Mouse (Mus musculus) heart, embryonic 12.5 days (tissue): Measurements from ENCODE around the gene Ttll6. TPM values are rescaled to one million over a fixed set of nuclear protein-coding genes. Genes with fewer than 3 reads are reported as not detected.

Source experiments
- ATAC-seq: fragments of 200-750 bp; cut with Nextera tagmentation; 2 replicates; pipeline ENCODE4 v1.8.0; 2017; ENCODE audit warnings: moderate TSS enrichment, moderate library complexity; ENCODE audit not compliant: insufficient number of reproducible peaks, low FRiP score
- H3K27ac ChIP-seq: fragments of 300-500 bp; sonication (generic); 2 replicates; pipeline ENCODE4 v1.5.1; 2016; ENCODE audit warnings: mild to moderate bottlenecking, moderate library complexity; ENCODE audit not compliant: poor library complexity, severe bottlenecking
- H3K27me3 ChIP-seq: fragments of 300-500 bp; sonication (generic); replicated peaks from 2 replicates; pipeline ENCODE4 v1.6.1; 2016; ENCODE audit warnings: mild to moderate bottlenecking, moderate library complexity
- H3K36me3 ChIP-seq: fragments of 300-500 bp; sonication (generic); 2 replicates; pipeline ENCODE4 v1.6.1; 2016; ENCODE audit warnings: mild to moderate bottlenecking, moderate library complexity
- H3K4me1 ChIP-seq: fragments of 300-500 bp; sonication (generic); replicated peaks from 2 replicates; pipeline ENCODE4 v1.6.1; 2016; ENCODE audit warnings: mild to moderate bottlenecking
- H3K4me2 ChIP-seq: fragments of 300-500 bp; sonication (generic); 2 replicates; pipeline ENCODE4 v1.6.1; 2016; ENCODE audit warnings: mild to moderate bottlenecking, moderate library complexity
- H3K4me3 ChIP-seq: fragments of 300-500 bp; sonication (generic); 2 replicates; pipeline ENCODE4 v1.5.1; 2016; ENCODE audit warnings: mild to moderate bottlenecking
- H3K9ac ChIP-seq: fragments of 300-500 bp; sonication (generic); 2 replicates; pipeline ENCODE4 v1.6.1; 2016; ENCODE audit warnings: mild to moderate bottlenecking, moderate library complexity
- H3K9me3 ChIP-seq: fragments of 300-500 bp; sonication (generic); replicated peaks from 2 replicates; pipeline ENCODE4 v1.6.1; 2016; ENCODE audit warnings: mild to moderate bottlenecking, moderate library complexity
- WGBS: fragments of 180-500 bp; shearing (Covaris S2); methylation state at CpG from one replicate; pipeline ENCODE4 v1.1.7; 2016; 5-methylcytosine and 5-hydroxymethylcytosine counted together
- polyA plus RNA-seq: library from polyadenylated mRNA; unstranded; fragments of >200 nt; fragmentation: Nextera tagmentation; extraction: Ambion mirVana; gene quantifications from 2 replicates; pipeline ENCODE4 v1.2.1, GENCODE M21; 2016

The Ttll6 gene
- polyA plus RNA-seq, 1 experiment from 2014 or later, result not detected

DNA sequence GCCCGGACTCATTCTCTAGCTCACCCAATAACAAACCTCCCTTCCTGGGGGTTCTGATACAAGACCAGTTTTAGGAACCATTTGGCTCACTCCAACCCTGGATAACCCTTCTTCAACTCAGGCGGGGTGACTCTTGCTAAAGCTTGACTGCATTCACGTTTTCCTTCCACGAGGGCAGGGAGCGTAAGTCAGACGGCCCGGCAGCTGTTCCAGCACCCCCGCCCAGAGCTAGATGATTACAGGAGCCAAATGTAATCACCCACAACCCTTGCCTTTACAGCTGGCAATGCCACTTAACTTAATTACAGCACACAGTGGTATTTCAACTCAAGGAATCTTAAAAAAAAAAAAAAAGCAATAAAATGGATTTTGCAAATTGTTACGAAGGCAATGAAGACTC is 34.5 kb downstream of the Ttll6 start:
- no peaks in the 10 kb centered on the region for H3K36me3 ChIP-seq
- no peak overlapping the region for H3K4me3 ChIP-seq
- H3K9me3 ChIP-seq, result no peaks in the 10 kb centered on the region
- no peak overlapping the region for H3K27ac ChIP-seq
- ATAC-seq, result no peak
- peaks cover 98% of the 10 kb centered on the region for H3K27me3 ChIP-seq
- H3K4me2 ChIP-seq, result no peak overlapping the region
- 35% methylated on average over 9 of the region's 9 CpGs for WGBS
- no peak overlapping the region for H3K9ac ChIP-seq
- H3K4me1 ChIP-seq, result 0 out of 2 replicates have a peak, but pooled peaks cover 3% of the 10 kb centered on the region

DNA sequence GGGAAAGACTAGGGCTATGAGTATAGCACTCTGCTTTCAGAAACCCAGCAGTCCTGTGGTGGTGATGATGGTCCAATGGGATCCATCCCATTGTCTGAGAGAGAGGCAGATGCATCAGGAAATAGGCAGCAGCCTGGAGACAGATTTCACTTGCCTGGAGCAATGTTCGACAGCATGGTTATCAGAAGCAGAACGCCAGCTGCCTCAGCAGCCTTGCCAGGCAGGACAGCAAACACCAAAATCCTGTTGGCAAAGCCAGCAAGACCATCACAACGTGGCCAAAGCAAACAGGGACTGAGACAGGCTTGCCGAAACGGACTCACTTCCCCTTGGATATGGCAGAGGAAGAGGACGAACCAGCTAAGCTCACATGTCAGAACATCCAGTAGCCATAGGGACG is 35.4 kb downstream of the Ttll6 start:
- Histone ChIP-seq H3K9me3 (no peaks in the 10 kb centered on the region), H3K4me1 (0 out of 2 replicates have a peak, but pooled peaks cover 4% of the 10 kb centered on the region), H3K27ac (no peak overlapping the region), H3K27me3 (peaks cover 100% of the 10 kb centered on the region), H3K36me3 (no peaks in the 10 kb centered on the region), H3K4me3 (no peak overlapping the region), H3K4me2 (no peak overlapping the region), H3K9ac (no peak overlapping the region)
- WGBS, result 11% methylated on average over 7 of the region's 7 CpGs
- no peak for ATAC-seq

DNA sequence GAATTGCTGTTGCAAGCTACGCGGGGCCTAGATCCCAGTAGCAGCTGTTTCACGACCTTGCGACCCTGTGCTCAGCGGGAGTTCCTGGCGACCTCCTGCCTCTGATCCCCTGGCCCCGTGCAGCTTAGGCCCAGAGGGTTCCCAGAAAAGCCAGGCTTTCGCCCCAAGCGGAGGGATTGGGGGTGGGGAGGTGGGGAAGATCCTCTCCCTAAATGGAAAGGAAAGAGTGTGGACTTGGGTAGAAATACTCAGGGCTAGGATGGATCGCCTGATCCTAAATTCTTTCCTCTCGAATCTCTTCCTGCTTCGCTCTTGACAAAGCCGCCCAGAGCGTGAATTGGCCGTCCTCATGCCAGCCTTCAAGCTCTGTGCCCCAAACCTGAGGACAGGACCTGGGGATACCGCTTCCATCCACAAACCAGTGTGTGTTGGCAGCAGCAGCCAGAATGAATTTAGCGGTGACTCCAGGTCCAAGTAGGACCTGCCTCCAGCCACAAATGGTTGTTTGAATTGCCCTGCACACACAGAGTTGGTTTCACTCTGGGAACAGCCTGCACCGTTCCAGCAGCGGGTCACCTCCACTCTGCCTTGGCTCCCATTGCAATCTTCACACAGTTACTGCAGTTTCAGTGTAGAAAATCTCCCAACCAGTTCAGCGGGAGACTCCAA is 37.3 kb downstream of the Ttll6 start:
- no peak overlapping the region for H3K4me2 ChIP-seq
- no peak overlapping the region for H3K4me3 ChIP-seq
- H3K9me3 ChIP-seq, result no peaks in the 10 kb centered on the region
- no peak overlapping the region for H3K27ac ChIP-seq
- 1% methylated on average over 20 of the region's 20 CpGs for WGBS
- ATAC-seq, result no peak
- peaks cover 99% of the 10 kb centered on the region for H3K27me3 ChIP-seq
- H3K4me1 ChIP-seq, result 0 out of 2 replicates have a peak, but pooled peaks cover 4% of the 10 kb centered on the region
- no peaks in the 10 kb centered on the region for H3K36me3 ChIP-seq
- H3K9ac ChIP-seq, result no peak overlapping the region

DNA sequence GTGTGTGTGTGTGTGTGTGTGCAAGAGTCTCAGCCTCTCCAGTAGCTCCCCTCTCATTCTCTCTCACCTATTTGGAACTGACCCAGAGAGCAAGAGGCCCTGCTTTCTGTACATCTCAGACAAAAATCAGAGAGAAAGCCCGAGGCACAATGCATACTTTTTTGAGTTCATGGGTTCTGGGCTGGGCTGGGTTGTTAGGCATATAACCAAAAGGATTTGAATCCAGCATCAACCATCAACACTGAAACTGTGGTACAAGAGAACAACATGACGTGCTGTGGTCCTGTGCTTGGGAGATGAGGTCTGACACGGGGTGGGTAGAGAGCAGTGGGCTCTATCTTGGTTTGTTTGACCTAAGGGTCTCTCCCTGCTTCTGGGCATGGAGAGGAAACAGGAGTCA is 38.0 kb downstream of the Ttll6 start:
- no peak overlapping the region for H3K4me3 ChIP-seq
- H3K4me2 ChIP-seq, result no peak overlapping the region
- 10% methylated on average over 3 of the region's 3 CpGs for WGBS
- no peak for ATAC-seq
- H3K27ac ChIP-seq, result no peak overlapping the region
- no peaks in the 10 kb centered on the region for H3K9me3 ChIP-seq
- 0 out of 2 replicates have a peak, but pooled peaks cover 4% of the 10 kb centered on the region for H3K4me1 ChIP-seq
- H3K36me3 ChIP-seq, result no peaks in the 10 kb centered on the region
- no peak overlapping the region for H3K9ac ChIP-seq
- H3K27me3 ChIP-seq, result peaks cover 99% of the 10 kb centered on the region

DNA sequence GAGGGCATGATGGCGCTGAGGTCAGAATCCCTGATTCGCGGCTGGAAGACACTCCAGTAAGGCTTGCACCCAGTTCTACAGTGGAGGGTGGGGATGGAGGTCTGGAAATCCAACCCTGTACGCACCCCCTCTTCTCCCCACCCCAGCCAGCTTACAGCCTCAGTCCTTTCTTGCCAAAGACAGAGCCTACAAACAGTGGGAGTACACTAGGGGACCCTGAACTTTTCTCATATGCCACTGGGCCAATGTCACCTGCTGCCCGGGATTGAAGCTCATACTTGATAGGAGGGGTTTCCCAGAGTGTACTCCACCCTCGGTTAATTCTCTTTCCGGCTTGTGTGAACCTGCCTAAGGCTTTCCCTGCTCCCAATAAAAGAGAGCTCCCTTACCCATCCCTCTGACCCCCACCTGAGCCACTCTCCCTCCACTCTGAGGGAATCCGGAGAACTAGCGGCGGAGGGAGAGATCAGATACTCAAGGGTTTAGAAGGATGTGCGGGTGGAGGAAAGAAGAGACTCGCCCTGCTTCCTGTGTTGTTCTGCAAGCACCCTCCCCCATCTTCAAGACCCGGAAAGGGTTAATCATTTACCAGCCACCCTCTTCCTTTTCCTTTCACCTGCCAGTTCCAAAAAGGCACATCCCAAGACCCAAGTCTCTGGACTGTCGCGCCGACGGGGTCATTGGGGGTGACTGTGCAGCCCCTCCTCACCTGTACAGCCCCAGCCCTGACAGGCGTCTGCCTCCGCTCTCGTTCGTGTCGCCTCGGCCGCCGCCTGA is 39.1 kb downstream of the Ttll6 start:
- no peaks in the 10 kb centered on the region for H3K9me3 ChIP-seq
- 2% methylated on average over 25 of the region's 25 CpGs for WGBS
- H3K27ac ChIP-seq, result no peak overlapping the region
- H3K9ac ChIP-seq, result no peak overlapping the region
- H3K4me2 ChIP-seq, result no peak overlapping the region
- no peaks in the 10 kb centered on the region for H3K36me3 ChIP-seq
- no peak overlapping the region for H3K4me3 ChIP-seq
- 0 out of 2 replicates have a peak, but pooled peaks cover 4% of the 10 kb centered on the region for H3K4me1 ChIP-seq
- peaks cover 97% of the 10 kb centered on the region for H3K27me3 ChIP-seq
- no peak for ATAC-seq

DNA sequence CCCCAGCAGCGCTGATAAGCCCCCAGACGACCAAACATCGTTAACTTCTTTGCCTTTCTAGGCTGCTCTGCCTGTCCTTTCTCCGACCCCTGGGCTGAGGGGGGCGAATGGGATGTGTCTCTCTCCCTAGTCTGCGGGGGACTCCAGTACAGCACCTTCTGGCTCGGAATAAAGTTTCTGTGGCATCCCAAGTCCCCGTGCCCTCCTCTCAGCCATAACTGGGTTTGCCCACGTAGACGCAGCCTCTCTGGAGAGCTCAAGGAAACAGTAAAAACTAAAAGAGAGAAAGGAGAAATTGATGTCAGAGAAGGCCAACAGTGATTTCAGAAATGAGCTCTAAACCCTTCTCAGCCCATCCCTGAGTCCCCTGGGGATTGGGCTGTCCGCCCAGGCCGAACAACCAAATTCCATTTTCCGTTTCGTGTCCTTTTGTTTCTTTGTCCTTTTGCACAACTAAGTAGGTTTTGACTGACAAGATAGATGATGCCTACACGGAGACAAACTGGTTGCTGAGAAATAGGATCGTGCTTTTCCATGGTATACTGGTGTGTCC is 39.8 kb downstream of the Ttll6 start:
- H3K9me3 ChIP-seq, result no peaks in the 10 kb centered on the region
- 3% methylated on average over 16 of the region's 16 CpGs for WGBS
- 0 out of 2 replicates have a peak, but pooled peaks cover 4% of the 10 kb centered on the region for H3K4me1 ChIP-seq
- no peak for ATAC-seq
- no peak overlapping the region for H3K9ac ChIP-seq
- no peak overlapping the region for H3K27ac ChIP-seq
- peaks cover 97% of the 10 kb centered on the region for H3K27me3 ChIP-seq
- no peaks in the 10 kb centered on the region for H3K36me3 ChIP-seq
- H3K4me2 ChIP-seq, result no peak overlapping the region
- H3K4me3 ChIP-seq, result no peak overlapping the region

DNA sequence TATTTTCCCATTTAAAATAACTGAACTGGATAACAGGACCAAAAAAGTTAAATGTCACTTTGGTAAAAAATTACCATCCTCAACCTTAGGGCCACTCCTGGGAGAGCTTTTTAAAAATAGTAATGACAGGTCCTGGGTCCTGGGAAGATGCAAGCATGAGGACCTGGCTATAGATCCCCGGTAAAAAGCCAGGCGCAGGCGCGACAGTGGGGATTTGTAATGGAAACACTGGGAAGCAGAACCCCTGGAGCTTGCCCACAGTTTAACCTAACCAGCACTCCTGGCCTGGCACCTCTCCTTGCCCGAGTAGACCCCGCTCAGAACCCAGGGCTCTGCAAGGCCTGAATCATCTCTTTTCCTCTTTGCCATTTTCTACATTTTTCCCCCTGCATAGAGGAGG is 41.3 kb downstream of the Ttll6 start:
- no peak overlapping the region for H3K4me3 ChIP-seq
- no peak overlapping the region for H3K27ac ChIP-seq
- no peaks in the 10 kb centered on the region for H3K9me3 ChIP-seq
- 0 out of 2 replicates have a peak, but pooled peaks cover 4% of the 10 kb centered on the region for H3K4me1 ChIP-seq
- peaks cover 97% of the 10 kb centered on the region for H3K27me3 ChIP-seq
- WGBS, result 0% methylated on average over 6 of the region's 6 CpGs
- no peak overlapping the region for H3K9ac ChIP-seq
- no peaks in the 10 kb centered on the region for H3K36me3 ChIP-seq
- no peak for ATAC-seq
- no peak overlapping the region for H3K4me2 ChIP-seq

DNA sequence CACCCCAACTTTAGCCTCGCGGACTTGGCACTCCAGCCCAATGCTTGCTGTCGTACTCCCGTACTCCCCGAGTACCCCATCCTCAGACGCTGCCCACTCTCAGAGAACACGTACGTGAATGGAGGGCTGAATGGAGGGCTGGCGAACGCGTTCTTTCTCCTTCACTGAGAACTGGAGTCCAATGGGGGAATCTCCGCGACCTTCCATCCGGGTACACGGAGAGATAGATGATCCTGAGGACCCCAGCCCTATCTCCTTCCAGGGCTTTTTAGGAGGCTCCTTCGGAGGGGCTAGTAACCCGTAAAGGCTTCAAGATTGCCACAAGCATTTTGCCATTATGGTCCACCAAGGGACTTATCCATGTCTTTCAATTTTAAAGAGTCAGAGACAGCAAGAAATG is 41.9 kb downstream of the Ttll6 start:
- H3K4me1 ChIP-seq, result 0 out of 2 replicates have a peak, but pooled peaks cover 4% of the 10 kb centered on the region
- no peaks in the 10 kb centered on the region for H3K9me3 ChIP-seq
- WGBS, result 2% methylated on average over 17 of the region's 17 CpGs
- H3K27ac ChIP-seq, result no peak overlapping the region
- ATAC-seq, result no peak
- H3K27me3 ChIP-seq, result peaks cover 97% of the 10 kb centered on the region
- no peak overlapping the region for H3K4me2 ChIP-seq
- H3K9ac ChIP-seq, result no peak overlapping the region
- no peak overlapping the region for H3K4me3 ChIP-seq
- H3K36me3 ChIP-seq, result no peaks in the 10 kb centered on the region

DNA sequence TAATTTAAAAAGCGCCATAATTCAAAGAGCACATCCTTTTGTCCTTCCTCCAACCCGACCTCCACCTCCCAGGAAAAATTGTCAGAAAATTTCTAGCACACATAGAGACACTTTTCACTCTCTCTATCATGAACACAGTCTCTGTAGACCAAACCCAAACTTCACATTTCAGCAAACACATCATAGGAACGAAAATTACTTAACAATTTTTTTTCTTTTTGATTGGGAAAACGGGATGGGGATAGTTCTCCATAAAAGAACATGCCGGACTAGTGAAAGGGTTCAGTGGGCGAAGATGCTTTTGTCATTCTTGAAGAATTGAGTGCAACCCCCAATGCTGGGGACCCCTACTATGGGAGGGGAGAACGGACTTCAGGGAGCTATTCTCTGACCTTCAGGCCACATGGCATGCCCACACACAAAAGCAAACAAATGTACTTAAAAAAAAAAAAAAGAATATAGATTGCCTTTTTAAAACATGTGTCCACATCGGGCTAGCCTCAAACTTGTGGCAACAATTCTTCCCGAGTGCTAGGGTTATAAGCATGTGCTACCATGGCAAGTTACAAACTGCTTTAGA is 42.5 kb downstream of the Ttll6 start:
- no peak for ATAC-seq
- H3K9ac ChIP-seq, result no peak overlapping the region
- 2% methylated on average over 9 of the region's 9 CpGs for WGBS

DNA sequence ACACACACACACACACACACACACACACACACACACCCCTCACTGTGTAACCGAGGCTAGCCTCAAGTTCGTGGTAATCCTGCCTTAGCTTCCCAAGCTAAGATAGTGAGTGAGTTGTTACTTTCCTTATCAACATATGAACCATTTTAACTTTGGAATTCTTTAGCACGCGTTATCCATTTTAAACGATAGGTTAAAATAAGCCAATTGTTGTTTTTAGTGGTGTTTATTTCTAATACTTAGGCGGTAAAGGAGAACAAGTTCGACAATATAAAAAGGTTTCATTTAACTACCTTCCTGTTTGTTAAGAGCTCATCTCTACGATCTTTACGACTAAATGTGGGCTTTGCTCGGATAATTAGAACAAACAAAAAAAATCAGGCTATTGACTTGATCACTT is 43.3 kb downstream of the Ttll6 start:
- ATAC-seq, result no peak

More for the DNA sequence above, 42.5 kb downstream of the Ttll6 start:
- Histone ChIP-seq H3K27ac (no peak overlapping the region), H3K36me3 (no peaks in the 10 kb centered on the region), H3K9me3 (no peaks in the 10 kb centered on the region), H3K27me3 (peaks cover 97% of the 10 kb centered on the region), H3K4me3 (no peak overlapping the region), H3K4me2 (no peak overlapping the region), H3K4me1 (0 out of 2 replicates have a peak, but pooled peaks cover 4% of the 10 kb centered on the region)

More for the DNA sequence above, 43.3 kb downstream of the Ttll6 start:
- H3K9me3 ChIP-seq, result no peaks in the 10 kb centered on the region
- H3K36me3 ChIP-seq, result no peaks in the 10 kb centered on the region
- H3K27ac ChIP-seq, result no peak overlapping the region
- H3K9ac ChIP-seq, result no peak overlapping the region
- H3K4me3 ChIP-seq, result no peak overlapping the region
- WGBS, result 3% methylated on average over 10 of the region's 10 CpGs
- H3K4me1 ChIP-seq, result 0 out of 2 replicates have a peak, but pooled peaks cover 4% of the 10 kb centered on the region
- H3K27me3 ChIP-seq, result peaks cover 97% of the 10 kb centered on the region
- H3K4me2 ChIP-seq, result no peak overlapping the region
